Mouse (Mus musculus) layer of hippocampus, postnatal 36 days (tissue): ENCODE measurements at regions not wholly inside any gene's neighbourhood (a gene's known extent, or its start where the extent isn't known, plus 50 kb on each side); places are given as distances from the start of the nearest gene placed in this dataset.

Source experiments
- DNase-seq, 2 experiments: peaks; one replicate each; pipeline ENCODE4 v3.0.0; 2022

GRCm38 (mm10) chr14:16897747-16898544 lies 79.0 kb upstream of the Rarb start:
- no peak for DNase-seq

- no peak for DNase-seq
Observed at GRCm38 (mm10) chr14:16896974-16897373, 78.0 kb upstream of the Rarb start.

- DNase-seq: no peak
Observed at GRCm38 (mm10) chr14:16881249-16881648, 62.3 kb upstream of the Rarb start.

- no peak for DNase-seq
Observed at GRCm38 (mm10) chr14:16869221-16869620, 50.3 kb upstream of the Rarb start.
